Mouse (Mus musculus): Measurements from ENCODE around the gene Pcp4. TPM values are rescaled to one million over a fixed set of nuclear protein-coding genes. Genes with fewer than 3 reads are reported as not detected.

Pcp4 gene
- total and polyA plus RNA-seq, 3 experiments = 2.4 to 3.3 TPM; not detected in 1

- Histone ChIP-seq H3K79me2 (replicated peaks; ENCODE audit: control insufficient read depth, extremely low read depth, insufficient read depth, poor library complexity, severe bottlenecking) (no peaks in the 10 kb centered on the region), H3K36me3 (replicated peaks in 1 of 2; ENCODE audit: control insufficient read depth in 1 of 2, insufficient read depth in 1 of 2, low read length in 1 of 2) (no peaks in the 10 kb centered on the region), H3K4me2 (ENCODE audit: insufficient read depth, low read depth, poor library complexity, severe bottlenecking) (no peak overlapping the region), H3K9ac (ENCODE audit: insufficient read depth, low read depth) (no peak overlapping the region), H3K4me1 (ENCODE audit: control insufficient read depth in 1 of 2, insufficient read depth in 2 of 2) (peaks cover 0 to 12% of the 10 kb centered on the region in 2 experiments; a peak in 1 of 4 replicates), H3K4me3 (replicated peaks in 1 of 3; ENCODE audit: low read depth in 2 of 3, low read length in 2 of 3, poor library complexity in 1 of 3) (no peak overlapping the region), H3K27ac (ENCODE audit: insufficient read depth, low read depth) (no peak overlapping the region), H3K27me3 (replicated peaks) (peaks cover 1% of the 10 kb centered on the region), H3K9me3 (replicated peaks; ENCODE audit: low read length) (peaks cover 4% of the 10 kb centered on the region)
- dilution Hi-C loops (cut with MboI; ENCODE audit: extremely low pct_ligation_motif_present, extremely low pct_unique_long_range_greater_than_20kb, low sequenced_read_pairs) (no loop called here), in situ Hi-C loops (cut with MboI; ENCODE audit: low pct_ligation_motif_present, low pct_unique_long_range_greater_than_20kb, low sequenced_read_pairs) (no loop called here)
- DNase-seq (ENCODE audit: extremely low read depth) = no peak
- no peak for TF ChIP-seq CHD1 (IDR thresholded peaks at IDR 0.05; ENCODE audit: low read depth, low read length)
These were observed 19.7 kb downstream of the Pcp4 start for GRCm38 (mm10) chr16:96487007-96487684.

GRCm38 (mm10) chr16:96488038-96488437 lies 20.6 kb downstream of the Pcp4 start:
- Histone ChIP-seq H3K27me3 (replicated peaks) (peaks cover 1% of the 10 kb centered on the region), H3K4me2 (ENCODE audit: insufficient read depth, low read depth, poor library complexity, severe bottlenecking) (no peak overlapping the region), H3K4me1 (ENCODE audit: control insufficient read depth in 1 of 2, insufficient read depth in 2 of 2) (peaks cover 0 to 12% of the 10 kb centered on the region in 2 experiments; a peak in 1 of 4 replicates), H3K4me3 (replicated peaks in 1 of 3; ENCODE audit: low read depth in 2 of 3, low read length in 2 of 3, poor library complexity in 1 of 3) (no peak overlapping the region), H3K9ac (ENCODE audit: insufficient read depth, low read depth) (no peak overlapping the region), H3K27ac (ENCODE audit: insufficient read depth, low read depth) (no peak overlapping the region), H3K9me3 (replicated peaks; ENCODE audit: low read length) (no peaks in the 10 kb centered on the region), H3K79me2 (replicated peaks; ENCODE audit: control insufficient read depth, extremely low read depth, insufficient read depth, poor library complexity, severe bottlenecking) (no peaks in the 10 kb centered on the region), H3K36me3 (replicated peaks in 1 of 2; ENCODE audit: control insufficient read depth in 1 of 2, insufficient read depth in 1 of 2, low read length in 1 of 2) (no peaks in the 10 kb centered on the region)
- dilution Hi-C loops (cut with MboI; ENCODE audit: extremely low pct_ligation_motif_present, extremely low pct_unique_long_range_greater_than_20kb, low sequenced_read_pairs) = no loop called here
- no peak for TF ChIP-seq MAZ (IDR thresholded peaks at IDR 0.05; ENCODE audit: low read depth, low read length)
- in situ Hi-C loops (cut with MboI; ENCODE audit: low pct_ligation_motif_present, low pct_unique_long_range_greater_than_20kb, low sequenced_read_pairs) = no loop called here
- DNase-seq (ENCODE audit: extremely low read depth) = no peak

DNA sequence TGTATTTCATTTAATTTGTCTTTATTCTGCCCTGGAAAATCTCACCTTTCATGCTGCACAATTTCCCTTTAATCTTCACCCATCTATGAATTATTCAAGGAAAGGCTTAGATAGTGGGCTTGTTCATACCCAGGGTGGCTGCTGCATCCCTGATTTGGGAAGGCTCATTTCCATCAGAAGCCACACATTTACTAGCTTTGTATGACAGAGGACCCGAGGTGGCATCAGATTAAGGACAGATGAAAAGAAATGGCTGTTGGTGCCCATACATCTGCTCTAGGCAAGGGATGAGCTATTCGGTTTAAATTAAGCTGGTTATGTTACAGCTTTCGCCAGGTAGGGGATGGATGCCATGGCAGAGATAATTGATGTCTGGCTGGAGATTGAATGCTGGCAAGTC lies 24.1 kb downstream of the Pcp4 start:
- Histone ChIP-seq H3K36me3 (replicated peaks in 1 of 2; ENCODE audit: control insufficient read depth in 1 of 2, insufficient read depth in 1 of 2, low read length in 1 of 2) (no peaks in the 10 kb centered on the region), H3K9ac (ENCODE audit: insufficient read depth, low read depth) (no peak overlapping the region), H3K27me3 (replicated peaks) (peaks cover 1% of the 10 kb centered on the region), H3K4me1 (ENCODE audit: control insufficient read depth in 1 of 2, insufficient read depth in 2 of 2) (peaks cover 0 to 12% of the 10 kb centered on the region in 2 experiments; a peak in 1 of 4 replicates), H3K4me2 (ENCODE audit: insufficient read depth, low read depth, poor library complexity, severe bottlenecking) (no peak overlapping the region), H3K4me3 (replicated peaks in 1 of 3; ENCODE audit: low read depth in 2 of 3, low read length in 2 of 3, poor library complexity in 1 of 3) (no peak overlapping the region), H3K79me2 (replicated peaks; ENCODE audit: control insufficient read depth, extremely low read depth, insufficient read depth, poor library complexity, severe bottlenecking) (no peaks in the 10 kb centered on the region), H3K9me3 (replicated peaks; ENCODE audit: low read length) (no peaks in the 10 kb centered on the region), H3K27ac (ENCODE audit: insufficient read depth, low read depth) (no peak overlapping the region)
- no peak for DNase-seq (ENCODE audit: extremely low read depth)
- TF ChIP-seq MEF2A (IDR thresholded peaks at IDR 0.05; ENCODE audit: borderline replicate concordance, low read depth, low read length) = no peak
- no peak for TF ChIP-seq RAD21 (IDR thresholded peaks at IDR 0.05; ENCODE audit: low read depth, low read length)
- no peak for TF ChIP-seq MAZ (IDR thresholded peaks at IDR 0.05; ENCODE audit: low read depth, low read length)
- TF ChIP-seq MAFK (IDR thresholded peaks at IDR 0.05; ENCODE audit: insufficient replicate concordance, low read length) = no peak
- no peak for TF ChIP-seq USF1 (IDR thresholded peaks at IDR 0.05; ENCODE audit: low read depth, low read length)
- no peak for TF ChIP-seq UBTF (IDR thresholded peaks at IDR 0.05; ENCODE audit: low read depth, low read length)
- no peak for TF ChIP-seq SMC3 (IDR thresholded peaks at IDR 0.05; ENCODE audit: low read depth, low read length)
- TF ChIP-seq HCFC1 (IDR thresholded peaks at IDR 0.05; ENCODE audit: low read depth, low read length) = no peak
- dilution Hi-C loops (cut with MboI; ENCODE audit: extremely low pct_ligation_motif_present, extremely low pct_unique_long_range_greater_than_20kb, low sequenced_read_pairs) = no loop called here
- in situ Hi-C loops (cut with MboI; ENCODE audit: low pct_ligation_motif_present, low pct_unique_long_range_greater_than_20kb, low sequenced_read_pairs) = no loop called here
